Mouse (Mus musculus): ENCODE measurements around the gene Tnfrsf11a.

DNA sequence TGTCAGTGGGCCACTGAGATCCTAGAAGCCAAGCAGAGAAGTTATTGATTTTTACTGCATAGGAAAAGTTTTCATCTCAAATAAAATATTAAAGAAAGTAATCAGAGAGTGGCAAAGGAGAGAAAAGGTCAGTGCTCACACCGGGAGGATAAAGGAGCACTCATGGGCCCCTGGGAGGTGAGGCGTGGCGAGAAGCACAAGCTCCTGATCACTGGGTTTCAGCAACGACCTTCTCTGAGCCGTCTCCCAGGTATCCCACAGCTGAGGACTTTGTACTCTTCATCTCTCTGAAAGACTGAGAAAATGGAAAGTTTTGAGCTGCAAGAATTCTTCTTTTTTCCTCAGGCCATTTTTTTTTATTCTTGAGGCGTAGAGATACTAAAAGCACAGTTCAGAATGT lies 14.2 kb downstream of the Tnfrsf11a start:
- TF ChIP-seq CTCF (IDR thresholded peaks at IDR 0.05; ENCODE audit: extremely low read depth, insufficient read depth, insufficient read length, insufficient replicate concordance) (no peak), POLR2A (IDR thresholded peaks at IDR 0.05; ENCODE audit: low read depth, low read length) (no peak)
